Mouse (Mus musculus) forebrain, embryonic 11.5 days (tissue): Measurements from ENCODE around the gene Slc15a3. TPM values are rescaled to one million over a fixed set of nuclear protein-coding genes. Genes with fewer than 3 reads are reported as not detected.
A peak's percentile ranks its signal among the peaks of the same experiment; 100 is the strongest.

Source experiments
- ATAC-seq: fragments of 200-750 bp; cut with Nextera tagmentation; replicated peaks from 2 replicates; pipeline ENCODE4 v1.8.0; 2017; ENCODE audit warnings: moderate TSS enrichment; ENCODE audit not compliant: low FRiP score
- DNase-seq: peaks from one replicate; pipeline ENCODE4 v3.0.0-alpha.2; 2017; ENCODE audit warnings: low spot score
- H3K27ac ChIP-seq: fragments of 300-500 bp; sonication (generic); 2 replicates; pipeline ENCODE4 v1.5.1; 2014; ENCODE audit warnings: low read depth, low read length
- H3K27me3 ChIP-seq: fragments of 300-500 bp; sonication (generic); 2 replicates; pipeline ENCODE4 v1.6.1; 2014; ENCODE audit warnings: mild to moderate bottlenecking, low read length, mixed read lengths; ENCODE audit not compliant: control insufficient read depth, insufficient read depth
- H3K36me3 ChIP-seq: fragments of 300-500 bp; sonication (generic); 2 replicates; pipeline ENCODE4 v1.6.1; 2014; ENCODE audit warnings: mild to moderate bottlenecking, low read length, moderate library complexity, mixed read lengths; ENCODE audit not compliant: control insufficient read depth, insufficient read depth
- H3K4me1 ChIP-seq: fragments of 300-500 bp; sonication (generic); replicated peaks from 2 replicates; pipeline ENCODE4 v1.6.1; 2014; ENCODE audit warnings: low read length, mixed read lengths; ENCODE audit not compliant: control insufficient read depth, insufficient read depth
- H3K4me2 ChIP-seq: fragments of 300-500 bp; sonication (generic); 2 replicates; pipeline ENCODE4 v1.6.1; 2014; ENCODE audit warnings: low read depth, mild to moderate bottlenecking, low read length, moderate library complexity, mixed read lengths; ENCODE audit not compliant: severe bottlenecking
- H3K4me3 ChIP-seq: fragments of 300-500 bp; sonication (generic); 2 replicates; pipeline ENCODE4 v1.5.1; 2014; ENCODE audit warnings: low read depth, low read length
- H3K9ac ChIP-seq: fragments of 300-500 bp; sonication (generic); 2 replicates; pipeline ENCODE4 v1.6.1; 2014; ENCODE audit warnings: low read length
- H3K9me3 ChIP-seq: fragments of 300-500 bp; sonication (generic); 2 replicates; pipeline ENCODE4 v1.6.1; 2016; ENCODE audit warnings: low read length, mixed read lengths; ENCODE audit not compliant: control insufficient read depth
- WGBS: fragments of 180-500 bp; shearing (Covaris S2); extraction: QIAGEN DNeasy Blood & Tissue Kit; methylation state at CpG from one replicate; pipeline ENCODE4 v1.1.7; 2014; 5-methylcytosine and 5-hydroxymethylcytosine counted together
- polyA plus RNA-seq: library from polyadenylated mRNA; unstranded; fragments of >200 nt; fragmentation: Nextera tagmentation; extraction: Ambion mirVana; gene quantifications from 2 replicates; pipeline ENCODE4 v1.2.1, GENCODE M21; 2014

The Slc15a3 gene
- polyA plus RNA-seq, 1 experiment from 2014 or later = 0.19 TPM

DNA sequence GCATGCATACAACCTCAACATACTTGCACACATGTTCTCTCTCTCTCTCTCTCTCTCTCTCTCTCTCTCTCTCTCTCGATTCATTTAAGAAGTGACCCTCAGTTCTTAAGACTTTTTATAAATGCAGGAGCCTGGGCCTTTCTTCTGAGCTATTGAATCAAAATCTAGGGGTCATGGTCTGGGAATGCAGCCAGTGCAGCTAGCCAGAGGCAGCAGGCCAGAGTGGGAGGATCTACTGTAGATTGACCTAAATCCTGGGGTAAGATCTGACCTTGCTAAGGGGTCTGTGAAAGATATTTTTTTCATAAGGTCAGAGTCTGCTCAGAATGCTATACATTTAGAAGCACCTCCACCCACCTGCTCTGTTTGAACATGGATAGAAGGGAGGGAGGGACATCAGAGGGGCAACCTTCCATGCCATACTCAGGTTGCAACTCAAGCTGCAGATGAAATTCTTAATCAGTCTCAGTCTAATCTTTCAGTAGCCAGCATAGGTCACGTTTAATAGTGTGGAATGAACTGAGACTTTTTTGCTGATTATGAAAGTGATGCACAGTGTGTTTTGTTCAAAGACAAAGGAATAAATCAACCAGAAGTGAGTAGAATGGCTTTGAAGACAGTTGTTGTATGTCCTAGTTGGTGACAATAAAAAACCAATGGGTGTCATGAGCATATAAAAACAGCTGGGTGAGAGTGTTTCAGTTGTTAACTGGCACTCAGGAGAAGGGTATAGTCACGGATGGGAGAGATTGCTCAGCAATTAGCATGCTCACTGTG is 8.0 kb downstream of the Slc15a3 start:
- no peak for ATAC-seq
- Histone ChIP-seq H3K9me3 (no peaks in the 10 kb centered on the region), H3K4me2 (no peak overlapping the region), H3K9ac (no peak overlapping the region), H3K36me3 (no peaks in the 10 kb centered on the region), H3K27me3 (no peaks in the 10 kb centered on the region), H3K27ac (no peak overlapping the region), H3K4me3 (no peak overlapping the region), H3K4me1 (no peaks in the 10 kb centered on the region)
- no peak for DNase-seq
- WGBS = 50% methylated on average over 3 of the region's 3 CpGs

DNA sequence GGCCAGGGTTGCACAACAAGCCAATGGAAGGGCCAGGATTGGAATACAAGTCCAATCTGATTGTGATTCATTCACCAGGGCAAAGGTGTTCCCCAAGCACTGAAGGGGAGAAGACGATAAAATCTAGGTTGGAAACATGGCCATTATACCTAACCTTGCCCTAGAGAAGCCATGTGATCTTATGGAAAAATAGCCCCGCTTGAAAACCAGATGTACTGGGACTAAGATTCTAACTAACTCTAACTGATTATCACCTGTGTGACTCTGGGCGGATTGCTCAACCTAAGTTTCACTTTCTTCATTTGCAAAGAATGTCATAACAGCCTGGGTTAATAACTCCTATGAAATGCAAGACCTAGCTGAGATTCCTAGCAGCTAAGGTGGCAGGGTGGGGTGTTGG is 15.9 kb downstream of the Slc15a3 start:
- Histone ChIP-seq H3K4me2 (no peak overlapping the region), H3K27me3 (no peaks in the 10 kb centered on the region), H3K4me3 (no peak overlapping the region), H3K9ac (no peak overlapping the region), H3K4me1 (no peaks in the 10 kb centered on the region), H3K9me3 (no peaks in the 10 kb centered on the region), H3K36me3 (peaks cover 16% of the 10 kb centered on the region; the same call in 1 of the 2 replicates), H3K27ac (no peak overlapping the region)
- WGBS = 86% methylated on average over 3 of the region's 3 CpGs
- ATAC-seq (no peak), DNase-seq (no peak)

DNA sequence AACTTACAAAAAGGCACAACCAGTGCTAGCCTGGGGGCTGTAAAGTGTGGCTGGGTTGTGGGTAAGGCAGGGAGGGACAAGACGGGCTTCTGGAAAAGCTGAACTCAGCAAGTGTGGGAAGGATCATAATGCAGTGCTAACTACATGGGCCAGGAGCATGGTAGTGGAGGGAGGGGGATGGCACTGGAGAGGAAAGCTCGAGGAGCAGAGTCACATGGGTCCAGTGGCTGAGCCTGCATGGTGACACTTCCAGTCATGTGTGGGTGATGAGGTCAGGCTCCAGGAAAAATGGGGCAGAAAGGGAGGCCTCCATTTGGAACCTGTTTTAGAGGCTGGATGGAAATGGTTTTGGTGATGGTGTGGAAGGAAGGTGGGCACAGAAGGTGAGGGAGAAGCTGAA is 17.0 kb downstream of the Slc15a3 start:
- no peak overlapping the region for H3K9ac ChIP-seq
- no peak overlapping the region for H3K27ac ChIP-seq
- H3K4me1 ChIP-seq = no peaks in the 10 kb centered on the region
- WGBS = 56% methylated on average over 2 of the region's 2 CpGs
- no peak overlapping the region for H3K4me2 ChIP-seq
- no peak for ATAC-seq
- H3K27me3 ChIP-seq = no peaks in the 10 kb centered on the region
- DNase-seq = no peak
- H3K9me3 ChIP-seq = no peaks in the 10 kb centered on the region
- H3K4me3 ChIP-seq = no peak overlapping the region
- H3K36me3 ChIP-seq = peaks cover 21% of the 10 kb centered on the region; the same call in 1 of the 2 replicates

DNA sequence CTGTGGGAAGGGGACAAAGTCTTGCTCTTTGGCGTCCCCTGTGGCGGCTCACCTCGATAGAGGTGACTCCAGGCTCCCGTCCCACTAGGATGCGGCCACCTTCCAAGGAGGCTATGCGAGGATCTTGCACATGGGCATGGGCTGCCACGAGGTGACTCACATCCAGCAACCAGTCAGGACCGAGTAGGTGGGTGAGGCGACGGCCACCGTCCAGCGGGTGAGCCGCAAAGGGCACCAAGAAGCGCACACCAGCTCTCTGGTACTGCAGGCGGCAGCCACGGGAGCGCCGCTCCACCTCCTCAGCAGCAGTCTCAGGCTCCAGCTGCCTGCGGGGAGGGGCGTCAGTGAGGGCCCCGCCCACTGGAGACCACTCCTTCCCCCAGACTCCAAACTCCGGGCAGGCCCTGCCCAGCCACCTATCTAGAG is 20.6 kb downstream of the Slc15a3 start:
- 47% methylated on average over 22 of the region's 22 CpGs for WGBS
- no peak for DNase-seq

DNA sequence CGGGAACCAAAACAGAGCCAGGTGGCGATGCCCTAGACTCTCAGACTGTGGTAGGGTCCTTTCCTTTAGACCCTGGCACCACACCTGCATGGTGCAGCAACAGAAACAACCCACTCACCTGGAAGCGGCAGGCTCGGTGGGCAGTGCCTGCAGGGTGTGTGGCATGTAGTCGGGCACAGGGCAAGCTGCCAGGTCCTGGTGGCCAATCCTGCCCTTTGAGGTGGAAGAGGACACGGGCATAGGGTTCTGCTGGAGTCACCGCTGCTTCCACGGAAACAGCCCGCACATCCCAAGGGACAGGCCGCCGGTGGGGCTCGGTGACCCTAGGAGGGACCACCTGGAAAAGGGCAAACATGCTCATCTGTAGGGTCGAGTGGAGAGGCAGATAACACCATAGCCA is 26.8 kb downstream of the Slc15a3 start:
- peaks cover 34% of the 10 kb centered on the region for H3K36me3 ChIP-seq
- no peaks in the 10 kb centered on the region for H3K9me3 ChIP-seq
- H3K4me2 ChIP-seq = no peak overlapping the region
- H3K9ac ChIP-seq = no peak overlapping the region
- WGBS = 94% methylated on average over 13 of the region's 13 CpGs
- no peak overlapping the region for H3K4me3 ChIP-seq
- no peak overlapping the region for H3K27ac ChIP-seq
- no peaks in the 10 kb centered on the region for H3K27me3 ChIP-seq
- no peak for DNase-seq
- peaks cover 7% of the 10 kb centered on the region; the same call in 1 of the 2 replicates for H3K4me1 ChIP-seq
- no peak for ATAC-seq

More for the DNA sequence above, 20.6 kb downstream of the Slc15a3 start:
- ATAC-seq = peak; percentile 55; the same call in 1 of the 2 replicates
- H3K36me3 ChIP-seq = peaks cover 43% of the 10 kb centered on the region
- no peak overlapping the region for H3K4me2 ChIP-seq
- H3K9ac ChIP-seq = no peak overlapping the region
- no peaks in the 10 kb centered on the region for H3K27me3 ChIP-seq
- no peaks in the 10 kb centered on the region for H3K9me3 ChIP-seq
- no peak overlapping the region for H3K27ac ChIP-seq
- no peak overlapping the region for H3K4me3 ChIP-seq
- H3K4me1 ChIP-seq = no peaks in the 10 kb centered on the region

DNA sequence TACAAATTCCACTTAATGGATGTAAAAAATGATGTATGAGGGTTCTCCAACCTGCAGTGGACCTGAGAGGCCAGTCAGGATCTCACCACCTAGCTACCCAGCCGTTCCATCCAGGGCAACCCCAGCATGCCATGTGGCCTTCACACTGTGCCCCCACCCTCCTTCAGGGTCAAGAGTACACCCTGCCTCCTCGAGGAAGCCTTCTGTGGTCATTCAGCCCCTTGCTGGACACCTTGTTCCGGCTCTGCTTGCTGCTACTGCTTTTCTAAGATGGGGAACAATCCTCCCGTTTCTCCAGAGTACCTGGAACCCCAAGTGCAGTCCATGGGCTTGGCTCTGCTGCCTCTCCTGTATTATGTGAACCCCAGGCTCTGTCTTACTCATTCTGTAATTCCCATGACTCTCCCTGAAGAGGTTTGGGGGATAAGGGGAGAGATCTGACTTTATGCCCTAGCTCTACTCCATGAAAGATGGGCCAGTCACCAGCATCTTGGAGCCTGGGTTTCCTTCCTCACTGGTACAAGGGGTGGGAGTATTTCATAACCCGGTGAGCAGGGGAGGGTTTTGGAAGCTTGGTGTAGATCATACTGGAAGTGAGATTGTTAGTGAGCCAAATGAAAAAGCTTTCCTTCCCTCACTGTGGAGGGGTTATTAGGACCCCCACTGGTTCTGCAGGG is 28.6 kb downstream of the Slc15a3 start:
- no peak for ATAC-seq
- peak overlapping the region; percentile 86 for H3K4me3 ChIP-seq
- no peak for DNase-seq
- H3K4me1 ChIP-seq = peaks cover 7% of the 10 kb centered on the region; the same call in 1 of the 2 replicates
- no peaks in the 10 kb centered on the region for H3K9me3 ChIP-seq
- 36% methylated on average over 5 of the region's 5 CpGs for WGBS
- H3K27me3 ChIP-seq = no peaks in the 10 kb centered on the region
- H3K4me2 ChIP-seq = peak overlapping the region; percentile 74
- H3K9ac ChIP-seq = peak overlapping the region; percentile 96
- no peak overlapping the region for H3K27ac ChIP-seq
- H3K36me3 ChIP-seq = peaks cover 21% of the 10 kb centered on the region

DNA sequence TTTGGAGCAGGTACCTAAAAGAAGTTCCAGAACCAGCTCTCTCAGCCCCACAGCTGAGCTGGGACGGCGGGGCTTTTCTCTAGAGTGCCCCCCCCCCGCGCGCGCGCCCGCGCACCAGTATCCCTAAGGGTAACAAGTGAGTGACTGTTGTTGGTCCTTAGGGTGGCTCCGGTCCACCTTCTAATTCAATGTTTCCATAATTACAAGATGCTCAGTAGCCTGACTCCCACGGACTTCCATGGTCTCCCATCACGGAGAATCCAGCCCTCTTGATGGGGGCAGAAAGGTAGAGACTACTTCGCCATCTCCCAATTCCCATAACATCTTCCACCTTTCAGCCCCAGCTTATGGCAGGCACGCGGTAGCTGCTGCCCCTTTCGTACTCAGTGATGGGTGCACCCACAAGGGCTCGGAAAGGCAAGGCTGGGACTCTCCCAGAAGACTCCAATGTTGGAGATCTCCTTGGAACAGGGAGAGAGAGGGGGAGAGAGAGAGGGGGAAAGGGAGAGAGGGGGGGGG is 29.2 kb downstream of the Slc15a3 start:
- peak overlapping the region; percentile 96 for H3K9ac ChIP-seq
- DNase-seq (no peak), ATAC-seq (peak; percentile 42)
- peak overlapping the region; percentile 74 for H3K4me2 ChIP-seq
- peaks cover 22% of the 10 kb centered on the region for H3K36me3 ChIP-seq
- peaks cover 7% of the 10 kb centered on the region; the same call in 1 of the 2 replicates for H3K4me1 ChIP-seq
- WGBS = 1% methylated on average over 16 of the region's 17 CpGs
- H3K9me3 ChIP-seq = no peaks in the 10 kb centered on the region
- no peak overlapping the region for H3K27ac ChIP-seq
- H3K4me3 ChIP-seq = peak overlapping the region; percentile 86
- no peaks in the 10 kb centered on the region for H3K27me3 ChIP-seq

DNA sequence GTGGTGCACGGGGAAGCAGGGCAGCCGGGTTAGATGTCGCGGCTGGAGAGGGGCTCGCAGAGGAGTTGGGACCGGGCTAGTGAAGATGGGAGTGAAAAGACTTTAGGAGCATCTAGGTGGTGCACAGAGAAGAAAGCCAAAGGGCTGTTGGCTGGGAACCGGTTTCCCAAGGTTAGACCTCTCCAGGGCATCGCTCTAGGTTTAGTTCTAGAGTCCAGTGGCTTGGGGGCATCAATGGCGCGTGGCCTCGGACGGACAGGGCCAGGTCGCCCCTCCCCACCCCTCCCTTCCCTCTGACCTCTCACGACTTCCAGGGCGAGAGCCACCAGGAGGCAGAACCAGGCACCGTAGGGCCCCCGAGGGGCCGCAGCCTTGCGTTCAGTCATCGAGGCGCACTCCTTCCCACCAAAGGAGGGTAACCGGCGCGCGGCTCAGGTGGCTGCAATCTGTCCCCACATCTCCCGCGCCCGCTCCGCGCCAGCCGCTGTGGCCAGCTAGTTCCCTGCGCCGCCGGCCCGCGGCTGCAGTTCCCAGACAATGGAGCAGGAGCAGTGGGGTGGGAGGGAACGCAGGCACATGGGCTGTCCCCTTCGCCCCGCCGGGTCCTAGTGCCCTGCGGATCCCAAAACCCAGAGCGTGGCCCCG is 29.8 kb downstream of the Slc15a3 start:
- no peaks in the 10 kb centered on the region for H3K27me3 ChIP-seq
- H3K4me3 ChIP-seq = peak overlapping the region; percentile 86
- H3K9ac ChIP-seq = peak overlapping the region; percentile 96
- WGBS = under 1% methylated on average over 41 of the region's 43 CpGs
- H3K36me3 ChIP-seq = peaks cover 22% of the 10 kb centered on the region
- no peaks in the 10 kb centered on the region for H3K9me3 ChIP-seq
- peak; percentile 94 for ATAC-seq
- H3K27ac ChIP-seq = peak overlapping the region; percentile 82
- DNase-seq = peak; percentile 91
- H3K4me1 ChIP-seq = peaks cover 7% of the 10 kb centered on the region; the same call in 1 of the 2 replicates
- peak overlapping the region; percentile 74 for H3K4me2 ChIP-seq
